ENCODE assay signal across 33 mouse cellular contexts in the genomic region with DNA sequence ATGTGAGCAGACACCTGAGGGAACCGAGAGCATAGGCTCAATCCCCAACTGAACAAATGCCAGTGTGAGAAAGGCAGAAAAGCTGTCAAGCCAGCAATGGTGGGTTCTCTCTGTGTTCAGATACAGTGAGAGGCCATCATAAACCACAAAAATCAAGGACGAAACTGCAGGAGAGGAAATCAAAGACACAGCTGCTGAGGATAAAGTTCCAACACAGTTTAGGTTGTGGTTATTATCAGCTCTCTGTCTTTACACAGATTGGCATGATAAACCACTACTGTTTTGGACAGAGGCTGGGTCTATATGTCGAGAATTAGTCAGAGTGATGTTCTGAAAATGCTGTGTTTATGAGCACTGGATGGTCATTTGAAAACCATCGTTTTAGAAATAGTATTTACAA.
"Had no signal": no experiment of that assay in that cellular context is flagged by ENCODE, and none has a peak within 500 bp of the region (broad histone marks: within the 10 kb centered on the region; RNA-seq: fewer than 3 reads in every experiment).

No protein-coding gene starts in this region.

- H3K4me1 ChIP-seq: limb, embryonic 10.5 days; limb, embryonic 12.5 days; limb, embryonic 13.5 days; limb, embryonic 15.5 days; liver, embryonic 12.5 days; liver, embryonic 13.5 days; liver, embryonic 15.5 days; lung, embryonic 15.5 days; megakaryocyte, embryonic 14.5 days; midbrain, embryonic 10.5 days; midbrain, embryonic 12.5 days; midbrain, embryonic 13.5 days; midbrain, embryonic 15.5 days; neural tube, embryonic 12.5 days; neural tube, embryonic 13.5 days had no signal

- H3K27me3 ChIP-seq: limb, embryonic 12.5 days; limb, embryonic 13.5 days; limb, embryonic 15.5 days; liver, embryonic 12.5 days; liver, embryonic 13.5 days; liver, embryonic 15.5 days; lung, embryonic 15.5 days; megakaryocyte, embryonic 14.5 days; midbrain, embryonic 12.5 days; midbrain, embryonic 13.5 days; midbrain, embryonic 15.5 days; neural tube, embryonic 12.5 days; neural tube, embryonic 13.5 days had no signal

- H3K9me3 ChIP-seq: limb, embryonic 10.5 days; limb, embryonic 12.5 days; limb, embryonic 13.5 days; limb, embryonic 15.5 days; liver, embryonic 12.5 days; liver, embryonic 13.5 days; liver, embryonic 15.5 days; lung, embryonic 15.5 days; megakaryocyte, embryonic 14.5 days; midbrain, embryonic 10.5 days; midbrain, embryonic 12.5 days; midbrain, embryonic 13.5 days; midbrain, embryonic 15.5 days; neural tube, embryonic 12.5 days; neural tube, embryonic 13.5 days had no signal

- ATAC-seq: liver, embryonic 12.5 days; liver, postnatal 0 days; lung, postnatal 0 days; midbrain, embryonic 13.5 days; midbrain, embryonic 15.5 days; midbrain, embryonic 16.5 days had no signal

- DNase-seq: left cerebral cortex, postnatal 4 days; liver; liver, embryonic 13.5 days; liver, postnatal 0 days; lung, adult 18-20 months; lung, adult 2 months; lung, embryonic 14.5 days; lung, postnatal 10 days; lung, postnatal 14 days; lung, postnatal 36 days; lung, postnatal 4 days; midbrain, embryonic 14.5 days had no signal

- H3K9ac ChIP-seq: limb, embryonic 12.5 days; limb, embryonic 13.5 days; limb, embryonic 15.5 days; liver, embryonic 12.5 days; liver, embryonic 13.5 days; liver, embryonic 14.5 days; liver, embryonic 15.5 days; liver, postnatal 0 days; lung, embryonic 14.5 days; lung, embryonic 15.5 days; midbrain, embryonic 12.5 days; midbrain, embryonic 13.5 days; midbrain, embryonic 15.5 days; neural tube, embryonic 12.5 days; neural tube, embryonic 13.5 days had no signal

- H3K4me3 ChIP-seq: limb, embryonic 10.5 days; limb, embryonic 12.5 days; limb, embryonic 13.5 days; limb, embryonic 15.5 days; liver, embryonic 12.5 days; liver, embryonic 13.5 days; liver, embryonic 15.5 days; lung, embryonic 15.5 days; megakaryocyte, embryonic 14.5 days; midbrain, embryonic 10.5 days; midbrain, embryonic 12.5 days; midbrain, embryonic 13.5 days; midbrain, embryonic 15.5 days; myocyte; neural tube, embryonic 12.5 days; neural tube, embryonic 13.5 days had no signal

- H3K4me2 ChIP-seq: limb, embryonic 12.5 days; limb, embryonic 13.5 days; limb, embryonic 15.5 days; liver, embryonic 11.5 days; liver, embryonic 12.5 days; liver, embryonic 13.5 days; liver, embryonic 15.5 days; lung, embryonic 14.5 days; lung, embryonic 15.5 days; midbrain, embryonic 11.5 days; midbrain, embryonic 12.5 days; midbrain, embryonic 13.5 days; midbrain, embryonic 15.5 days; neural tube, embryonic 12.5 days; neural tube, embryonic 13.5 days had no signal

- H3K27ac ChIP-seq: limb, embryonic 10.5 days; limb, embryonic 12.5 days; limb, embryonic 13.5 days; limb, embryonic 15.5 days; liver, embryonic 12.5 days; liver, embryonic 13.5 days; liver, embryonic 14.5 days; liver, embryonic 15.5 days; lung, embryonic 15.5 days; macrophage; midbrain, embryonic 10.5 days; midbrain, embryonic 12.5 days; midbrain, embryonic 13.5 days; midbrain, embryonic 15.5 days; neural tube, embryonic 12.5 days; neural tube, embryonic 13.5 days had no signal

- H3K36me3 ChIP-seq: limb, embryonic 10.5 days; limb, embryonic 12.5 days; limb, embryonic 13.5 days; limb, embryonic 15.5 days; liver, embryonic 12.5 days; liver, embryonic 13.5 days; liver, embryonic 15.5 days; lung, embryonic 15.5 days; midbrain, embryonic 10.5 days; midbrain, embryonic 12.5 days; midbrain, embryonic 13.5 days; midbrain, embryonic 15.5 days; neural tube, embryonic 12.5 days; neural tube, embryonic 13.5 days had no signal
